Mouse (Mus musculus) gastrocnemius, adult 18-20 months (tissue): Measurements from ENCODE around the gene Sh2d6. TPM values are rescaled to one million over a fixed set of nuclear protein-coding genes. Genes with fewer than 3 reads are reported as not detected.
"Not testable (repeated sequence)": the region's sequence is repeated elsewhere in the genome, so short reads cannot be mapped to it uniquely, and the experiment has no call there.

Experiments
- DNase-seq: peaks from one replicate; pipeline ENCODE4 v3.0.0; 2021; ENCODE audit warnings: low spot score
- total RNA-seq, 2 experiments: library from RNA; stranded (reverse); gene quantifications; 2 replicates each; pipeline ENCODE4 v1.2.3; 2021

Sh2d6 gene
- total RNA-seq, 2 experiments from 2014 or later = 0.93 to 1.3 TPM

DNA sequence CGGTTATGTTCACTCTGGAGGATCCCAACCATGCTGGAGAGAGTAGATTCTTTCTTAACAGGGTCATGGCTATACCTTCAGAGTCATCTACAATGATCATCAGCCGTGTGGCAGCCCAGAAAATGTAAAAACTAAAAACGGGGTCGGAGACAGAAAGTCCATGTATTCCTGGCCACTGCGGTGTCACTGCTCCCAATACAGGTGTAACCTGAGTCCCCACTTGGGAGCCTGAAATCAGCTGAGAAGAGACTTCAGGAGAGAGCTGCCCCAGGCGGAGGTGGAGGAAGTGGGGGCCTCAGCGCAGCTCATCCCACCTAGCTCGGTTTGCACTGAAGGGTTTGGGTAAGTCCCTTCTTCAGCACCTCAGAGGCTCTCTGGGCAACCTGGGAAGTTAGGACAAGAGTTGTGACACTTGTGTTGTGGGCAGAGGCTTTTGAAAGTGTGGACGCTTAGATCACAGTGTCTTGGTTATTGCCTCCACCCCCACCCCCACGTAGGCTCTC is 16.5 kb upstream of the Sh2d6 start:
- DNase-seq = no peak

DNA sequence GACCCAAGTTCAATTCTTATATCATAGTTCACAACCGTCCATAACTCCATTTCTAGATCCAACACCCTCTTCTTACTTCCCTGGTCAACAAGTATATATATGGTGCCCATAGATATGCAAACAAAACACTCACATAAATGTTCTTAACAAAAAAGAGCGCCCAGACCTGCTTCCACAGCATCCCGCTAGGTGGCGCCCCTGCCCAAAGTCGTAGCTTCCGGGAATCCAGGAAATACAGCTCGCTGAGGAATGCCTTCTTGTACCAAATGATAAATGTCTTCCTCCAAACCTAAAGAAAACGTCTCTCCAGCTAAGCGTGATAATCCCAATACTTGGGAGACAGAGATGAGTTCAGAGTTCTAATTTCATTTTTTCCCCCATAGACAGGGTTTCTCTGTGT is 13.7 kb upstream of the Sh2d6 start:
- DNase-seq = peak; percentile 82

GRCm38 (mm10) chr6:72534035-72534809 is 12.7 kb upstream of the Sh2d6 start:
- DNase-seq = peak; percentile 65

DNA sequence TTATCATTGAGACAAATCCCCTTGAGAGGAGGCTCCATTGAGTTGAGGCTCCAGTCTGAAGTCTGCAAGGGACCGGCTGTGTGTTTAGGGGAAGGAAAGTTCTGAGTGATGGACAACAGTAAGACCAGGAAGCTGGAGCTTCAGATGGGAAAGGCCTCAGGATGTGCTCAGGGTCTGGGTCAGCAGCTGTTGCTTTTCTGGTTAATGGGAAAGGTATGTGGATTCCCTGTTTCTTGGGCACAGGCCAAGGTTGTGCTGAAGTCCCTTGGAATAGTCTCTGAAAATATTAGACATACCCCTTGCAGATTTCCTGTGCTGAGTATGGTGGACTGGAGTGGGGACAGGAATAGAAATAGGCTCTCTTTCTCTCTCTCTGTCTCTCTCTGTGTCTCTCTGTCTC is 12.0 kb upstream of the Sh2d6 start:
- DNase-seq = not testable (repeated sequence)

DNA sequence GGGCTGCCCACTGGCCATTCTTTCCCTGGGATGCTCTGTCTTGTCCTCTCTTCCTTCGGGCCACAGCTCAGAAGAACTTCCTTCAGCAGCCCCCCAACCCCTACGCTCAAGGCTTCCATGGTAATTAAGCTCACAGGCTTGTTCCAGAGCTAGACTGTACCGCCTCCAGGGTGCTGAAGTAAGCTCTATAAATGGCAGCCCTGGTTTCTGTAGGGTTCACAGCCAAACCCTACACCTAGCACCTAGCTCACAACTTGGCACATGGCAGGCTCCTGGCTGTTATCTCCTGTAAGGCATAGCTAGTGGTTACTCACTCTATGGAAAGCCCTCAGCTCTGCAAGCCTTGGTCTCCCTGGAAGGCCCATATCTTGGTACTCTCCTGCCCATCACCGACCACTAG is 11.1 kb upstream of the Sh2d6 start:
- DNase-seq = peak; percentile 48

DNA sequence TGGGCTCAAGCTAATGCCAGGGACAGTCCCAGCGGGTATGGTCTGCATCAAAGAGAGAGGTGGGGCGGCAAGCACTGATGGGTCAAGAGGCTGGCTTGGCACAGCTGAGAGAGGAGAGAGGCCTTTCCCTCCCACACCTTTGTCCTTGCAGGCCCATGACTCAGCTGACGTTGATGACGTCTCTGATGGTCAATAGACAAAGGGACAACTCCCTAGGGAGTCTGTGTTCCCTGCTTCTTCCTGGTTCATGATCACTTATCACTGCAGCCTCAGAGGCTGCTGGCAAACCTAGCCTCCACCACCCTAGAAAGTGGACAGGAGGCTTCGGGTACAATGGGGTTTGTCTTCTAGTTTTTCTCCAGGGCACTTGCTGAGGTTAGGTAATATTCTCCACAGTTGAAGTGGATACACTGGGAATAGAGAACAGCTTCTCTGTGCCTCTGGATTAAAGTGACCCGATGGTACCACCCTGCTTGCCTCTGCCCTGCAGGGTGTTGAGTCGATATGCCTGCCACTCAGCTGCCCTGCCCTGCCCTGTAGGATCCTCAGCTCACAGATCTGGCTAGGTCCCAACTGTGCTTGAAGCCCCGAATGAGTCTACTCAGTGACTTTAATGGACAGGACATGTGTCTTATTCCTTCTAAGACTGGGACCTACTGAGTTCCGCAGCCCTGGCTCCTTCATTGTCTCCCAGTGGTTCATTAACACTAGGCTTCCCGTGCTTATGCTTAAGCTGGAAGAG is 7.1 kb upstream of the Sh2d6 start:
- DNase-seq = no peak

DNA sequence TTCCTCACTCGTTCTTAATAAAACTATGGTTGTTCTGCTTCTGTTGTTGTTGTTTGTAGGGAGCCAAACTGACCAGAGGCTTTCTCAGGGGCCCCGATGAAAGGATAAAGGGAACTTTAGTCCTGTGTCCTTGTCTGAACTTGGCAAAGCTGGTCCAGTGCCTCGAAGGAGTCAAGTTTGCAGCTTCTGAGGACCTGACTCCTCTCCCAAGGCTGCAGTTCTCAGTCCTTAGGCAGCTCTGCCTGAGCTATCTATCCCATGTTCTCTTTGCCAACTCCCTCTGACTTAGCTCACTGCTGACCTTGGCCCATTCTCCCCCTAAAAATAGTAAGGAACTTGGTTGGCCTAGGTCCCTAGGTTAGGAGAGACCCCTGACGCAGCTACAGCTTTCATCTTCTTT is 5.6 kb upstream of the Sh2d6 start:
- DNase-seq = no peak

DNA sequence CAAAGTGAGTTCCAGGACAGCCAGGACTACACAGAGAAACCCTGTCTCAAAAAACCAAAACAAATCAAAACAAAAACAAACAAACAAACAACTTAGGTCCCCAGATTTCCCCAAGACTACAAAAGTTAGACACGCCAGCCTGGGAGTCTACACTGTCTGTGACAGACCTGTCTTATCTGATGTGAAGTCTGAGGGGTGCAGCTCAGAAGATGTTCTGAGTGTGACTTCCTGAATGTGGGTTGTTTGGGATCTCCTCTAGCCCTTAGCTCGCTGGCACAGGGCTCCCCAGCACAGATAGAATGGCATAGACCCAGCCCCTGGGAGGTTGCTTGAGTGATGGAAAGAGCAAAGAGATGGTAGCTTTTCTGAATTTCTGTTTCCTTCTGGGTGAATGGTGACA is 2.7 kb upstream of the Sh2d6 start:
- DNase-seq = no peak

- DNase-seq = no peak
Measured at GRCm38 (mm10) chr6:72523222-72523621, 1.7 kb upstream of the Sh2d6 start.

DNA sequence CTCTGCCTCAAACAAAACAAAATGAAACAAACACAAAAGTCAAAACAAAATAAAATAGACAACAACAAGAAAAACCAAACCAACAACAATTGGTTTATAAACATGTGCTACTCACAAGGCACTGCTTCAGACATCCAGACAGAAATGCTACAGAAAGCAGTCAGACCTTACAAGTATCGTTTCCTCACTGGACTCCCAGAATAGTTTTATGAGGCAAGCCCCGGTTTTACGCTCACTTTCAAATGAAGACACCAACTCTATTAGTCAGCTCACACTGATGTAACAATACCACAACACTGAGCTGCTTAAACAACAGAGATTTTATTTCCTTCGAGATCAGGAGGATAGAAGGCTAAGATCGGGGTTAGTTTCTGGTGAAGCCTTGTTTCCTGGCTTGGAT is 781 bp upstream of the Sh2d6 start:
- no peak for DNase-seq

DNA sequence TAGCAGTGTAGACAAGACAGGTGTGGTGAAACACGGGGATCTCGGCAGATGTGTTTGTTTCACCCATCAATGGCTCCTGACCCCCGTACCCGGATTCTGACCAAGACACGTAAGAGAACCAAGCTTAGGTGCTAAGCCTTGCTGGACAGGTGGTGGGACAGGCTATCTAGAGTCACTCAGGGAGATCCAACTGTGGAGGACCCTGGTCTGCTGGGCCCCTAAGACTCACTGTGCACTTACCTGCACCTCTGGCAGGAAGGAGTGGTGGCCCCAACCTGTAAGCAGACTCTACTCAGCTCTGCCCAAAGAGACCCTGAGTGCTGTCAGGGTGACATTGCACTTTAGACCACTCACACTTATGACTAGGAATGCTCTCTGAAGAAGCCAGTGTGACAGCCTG is 603 bp downstream of the Sh2d6 start:
- no peak for DNase-seq

GRCm38 (mm10) chr6:72519892-72520663 is 1.4 kb downstream of the Sh2d6 start:
- peak; percentile 62 for DNase-seq

- DNase-seq = no peak
Measured at GRCm38 (mm10) chr6:72519303-72519702, 2.2 kb downstream of the Sh2d6 start.

GRCm38 (mm10) chr6:72518842-72519241 is 2.7 kb downstream of the Sh2d6 start:
- DNase-seq = no peak

GRCm38 (mm10) chr6:72515644-72516043 is 5.9 kb downstream of the Sh2d6 start:
- no peak for DNase-seq

GRCm38 (mm10) chr6:72513071-72513440 is 8.5 kb downstream of the Sh2d6 start:
- no peak for DNase-seq

GRCm38 (mm10) chr6:72512386-72513070 is 9.0 kb downstream of the Sh2d6 start:
- peak; percentile 85 for DNase-seq

DNA sequence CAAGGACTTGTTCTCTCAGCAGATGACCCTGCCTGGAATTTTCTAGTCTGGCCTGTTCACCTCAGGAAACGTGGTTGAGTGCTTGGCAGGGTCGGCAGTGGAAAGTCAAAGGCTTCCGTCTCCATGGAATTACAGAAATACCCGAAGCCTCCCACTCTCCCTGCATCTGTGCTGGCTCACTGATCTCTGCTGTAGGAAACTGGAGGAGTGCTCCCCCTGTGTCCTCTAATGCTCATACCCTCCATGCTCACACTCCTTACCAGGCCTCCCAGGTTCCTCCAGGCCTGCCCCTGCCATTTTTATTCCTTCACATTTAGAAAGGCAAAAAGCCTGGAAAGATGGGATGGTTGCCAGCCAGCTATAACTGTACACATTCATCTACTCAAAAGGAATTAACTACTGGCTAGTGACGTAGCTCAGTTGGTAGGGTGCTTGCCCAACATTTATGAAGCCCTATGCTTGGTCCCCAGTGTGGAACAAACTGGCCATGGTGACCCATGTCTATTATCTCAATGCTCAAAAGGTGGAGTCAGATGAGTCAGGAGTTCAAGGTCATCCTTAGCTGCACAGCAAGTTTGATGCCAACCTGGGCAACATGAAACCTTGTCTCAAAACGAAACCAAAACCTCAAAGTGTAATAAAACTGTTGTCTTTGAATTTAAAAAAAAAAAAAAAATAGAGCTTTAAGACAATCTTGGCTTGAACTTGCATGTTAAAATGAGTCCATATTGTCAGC is 10.7 kb downstream of the Sh2d6 start:
- no peak for DNase-seq

GRCm38 (mm10) chr6:72509872-72510435 is 11.6 kb downstream of the Sh2d6 start:
- no peak for DNase-seq

GRCm38 (mm10) chr6:72508596-72508995 is 12.9 kb downstream of the Sh2d6 start:
- peak; percentile 58 for DNase-seq
